Mouse (Mus musculus): Measurements from ENCODE around the gene Rft1. TPM values are rescaled to one million over a fixed set of nuclear protein-coding genes. Genes with fewer than 3 reads are reported as not detected.

The Rft1 gene
- total and polyA plus RNA-seq, 2 experiments from 2014 or later, result 9.6 to 12.3 TPM

DNA sequence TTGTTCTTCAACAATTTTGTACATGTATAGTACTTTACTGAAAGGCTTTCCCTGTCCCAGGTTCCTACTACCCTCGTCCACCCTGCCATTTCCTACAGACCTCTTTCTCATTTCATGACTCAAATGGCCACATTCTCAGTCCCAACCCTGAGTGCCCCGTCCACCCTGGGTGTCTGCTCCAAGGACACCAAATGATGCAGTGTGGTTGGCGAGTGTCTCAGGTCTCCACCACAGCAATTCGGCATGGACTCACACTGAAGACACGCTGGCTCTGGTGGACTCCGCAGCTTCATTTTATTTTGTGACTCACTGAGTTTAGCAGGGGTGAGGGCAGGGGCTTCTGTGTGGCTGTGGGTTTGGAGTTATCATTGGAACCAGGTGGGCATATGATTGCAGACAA lies 16.0 kb downstream of the Rft1 start:
- no peaks in the 10 kb centered on the region for H3K4me1 ChIP-seq (ENCODE audit: insufficient read depth, low read length)
- TF ChIP-seq CTCF (IDR thresholded peaks at IDR 0.05), result no peak
- H3K4me3 ChIP-seq (ENCODE audit: low read depth, low read length), result no peak overlapping the region
- no peak for DNase-seq (ENCODE audit: low spot score)
- 91% methylated on average over 6 of the region's 6 CpGs for WGBS
- no peak overlapping the region for H3K9ac ChIP-seq (replicated peaks; ENCODE audit: low read length, poor library complexity, severe bottlenecking)
- no peak overlapping the region for H3K27ac ChIP-seq (ENCODE audit: low read depth, low read length)
- H3K4me2 ChIP-seq (ENCODE audit: low read depth, low read length, poor library complexity, severe bottlenecking), result no peak overlapping the region
- ATAC-seq (ENCODE audit: low FRiP score), result no peak
- H3K27me3 ChIP-seq (ENCODE audit: insufficient read depth, low read length), result no peaks in the 10 kb centered on the region
- no peaks in the 10 kb centered on the region for H3K9me3 ChIP-seq (ENCODE audit: low read length)
- peaks cover 28% of the 10 kb centered on the region; the same call in 1 of the 2 replicates for H3K36me3 ChIP-seq (ENCODE audit: insufficient read depth, low read length)

GRCm38 (mm10) chr14:30671095-30671985 lies 17.2 kb downstream of the Rft1 start:
- no peaks in the 10 kb centered on the region for H3K27me3 ChIP-seq (ENCODE audit: insufficient read depth, low read length)
- H3K4me2 ChIP-seq (ENCODE audit: low read depth, low read length, poor library complexity, severe bottlenecking), result no peak overlapping the region
- peaks cover 20% of the 10 kb centered on the region; the same call in 1 of the 2 replicates for H3K36me3 ChIP-seq (ENCODE audit: insufficient read depth, low read length)
- DNase-seq (ENCODE audit: low spot score) (peak; percentile 22), ATAC-seq (ENCODE audit: low FRiP score) (peak; percentile 41; the same call in 1 of the 2 replicates)
- 72% methylated on average over 14 of the region's 15 CpGs for WGBS
- no peak overlapping the region for H3K27ac ChIP-seq (ENCODE audit: low read depth, low read length)
- no peaks in the 10 kb centered on the region for H3K4me1 ChIP-seq (ENCODE audit: insufficient read depth, low read length)
- H3K9ac ChIP-seq (replicated peaks; ENCODE audit: low read length, poor library complexity, severe bottlenecking), result no peak overlapping the region
- no peak overlapping the region for H3K4me3 ChIP-seq (ENCODE audit: low read depth, low read length)
- no peak for TF ChIP-seq CTCF (IDR thresholded peaks at IDR 0.05)
- no peaks in the 10 kb centered on the region for H3K9me3 ChIP-seq (ENCODE audit: low read length)

- no peaks in the 10 kb centered on the region for H3K4me1 ChIP-seq (ENCODE audit: insufficient read depth, low read length)
- no peaks in the 10 kb centered on the region for H3K9me3 ChIP-seq (ENCODE audit: low read length)
- H3K27me3 ChIP-seq (ENCODE audit: insufficient read depth, low read length), result no peaks in the 10 kb centered on the region
- no peak overlapping the region for H3K9ac ChIP-seq (replicated peaks; ENCODE audit: low read length, poor library complexity, severe bottlenecking)
- H3K36me3 ChIP-seq (ENCODE audit: insufficient read depth, low read length), result peaks cover 21% of the 10 kb centered on the region; the same call in 1 of the 2 replicates
- ATAC-seq (ENCODE audit: low FRiP score), result peak; percentile 88
- no peak overlapping the region for H3K4me3 ChIP-seq (ENCODE audit: low read depth, low read length)
- H3K4me2 ChIP-seq (ENCODE audit: low read depth, low read length, poor library complexity, severe bottlenecking), result no peak overlapping the region
- WGBS, result 9% methylated on average over 3 of the region's 3 CpGs
- TF ChIP-seq CTCF (IDR thresholded peaks at IDR 0.05), result peak; percentile 96
- no peak overlapping the region for H3K27ac ChIP-seq (ENCODE audit: low read depth, low read length)
- DNase-seq (ENCODE audit: low spot score), result peak; percentile 93
Measured at GRCm38 (mm10) chr14:30671986-30672312, 17.8 kb downstream of the Rft1 start.

DNA sequence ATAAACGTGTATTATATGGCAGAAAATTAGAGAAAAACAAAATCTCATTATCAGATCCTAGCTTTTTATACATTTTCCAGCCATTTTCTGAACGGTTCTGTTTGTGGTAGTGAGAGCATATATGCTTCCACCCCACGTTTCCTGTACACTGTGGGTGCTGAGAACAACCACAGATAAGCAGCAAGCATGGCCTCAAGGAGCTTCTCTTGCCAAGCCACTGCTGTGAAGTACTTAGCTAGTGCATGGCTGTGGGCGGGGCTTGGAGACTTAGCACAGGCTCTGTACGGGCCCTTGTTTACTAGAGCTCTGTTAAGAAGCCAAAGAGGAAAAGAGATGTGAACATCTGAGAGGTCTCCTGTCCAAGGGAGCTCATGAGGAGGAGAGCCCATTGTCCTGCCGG lies 20.8 kb downstream of the Rft1 start:
- ATAC-seq (ENCODE audit: low FRiP score) (no peak), DNase-seq (ENCODE audit: low spot score) (no peak)
- Histone ChIP-seq H3K4me3 (ENCODE audit: low read depth, low read length) (no peak overlapping the region), H3K27me3 (ENCODE audit: insufficient read depth, low read length) (no peaks in the 10 kb centered on the region), H3K9ac (replicated peaks; ENCODE audit: low read length, poor library complexity, severe bottlenecking) (no peak overlapping the region), H3K27ac (ENCODE audit: low read depth, low read length) (no peak overlapping the region), H3K4me2 (ENCODE audit: low read depth, low read length, poor library complexity, severe bottlenecking) (no peak overlapping the region), H3K4me1 (ENCODE audit: insufficient read depth, low read length) (no peaks in the 10 kb centered on the region), H3K36me3 (ENCODE audit: insufficient read depth, low read length) (peaks cover 21% of the 10 kb centered on the region), H3K9me3 (ENCODE audit: low read length) (no peaks in the 10 kb centered on the region)
- WGBS, result 53% methylated on average over 6 of the region's 6 CpGs
- no peak for TF ChIP-seq CTCF (IDR thresholded peaks at IDR 0.05)

DNA sequence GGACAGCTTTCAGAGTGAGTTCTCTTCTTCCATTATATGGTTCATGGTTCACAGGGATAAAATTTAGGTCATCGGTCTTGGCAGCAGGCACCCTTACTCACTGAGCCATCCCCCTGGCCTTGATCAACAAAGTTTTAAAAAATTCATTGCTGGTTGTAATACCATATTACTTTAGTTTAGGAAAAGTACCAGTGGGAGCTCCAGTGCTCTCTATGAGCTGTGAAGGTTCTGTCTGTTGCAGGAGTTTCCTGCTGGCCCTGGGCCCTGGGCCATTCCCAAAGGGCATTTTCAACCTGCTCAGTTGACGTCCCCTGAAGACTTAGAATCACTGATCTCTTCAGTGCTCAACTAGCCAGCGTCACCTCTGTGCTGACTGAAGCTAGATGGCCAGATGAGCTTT lies 28.0 kb downstream of the Rft1 start:
- WGBS, result 95% methylated on average over 3 of the region's 3 CpGs
- DNase-seq (ENCODE audit: low spot score) (no peak), ATAC-seq (ENCODE audit: low FRiP score) (no peak)
- Histone ChIP-seq H3K36me3 (ENCODE audit: insufficient read depth, low read length) (peaks cover 31% of the 10 kb centered on the region), H3K4me2 (ENCODE audit: low read depth, low read length, poor library complexity, severe bottlenecking) (no peak overlapping the region), H3K27ac (ENCODE audit: low read depth, low read length) (no peak overlapping the region), H3K4me1 (ENCODE audit: insufficient read depth, low read length) (no peaks in the 10 kb centered on the region), H3K9me3 (ENCODE audit: low read length) (no peaks in the 10 kb centered on the region), H3K4me3 (ENCODE audit: low read depth, low read length) (no peak overlapping the region), H3K9ac (replicated peaks; ENCODE audit: low read length, poor library complexity, severe bottlenecking) (no peak overlapping the region), H3K27me3 (ENCODE audit: insufficient read depth, low read length) (no peaks in the 10 kb centered on the region)
- TF ChIP-seq CTCF (IDR thresholded peaks at IDR 0.05), result no peak

DNA sequence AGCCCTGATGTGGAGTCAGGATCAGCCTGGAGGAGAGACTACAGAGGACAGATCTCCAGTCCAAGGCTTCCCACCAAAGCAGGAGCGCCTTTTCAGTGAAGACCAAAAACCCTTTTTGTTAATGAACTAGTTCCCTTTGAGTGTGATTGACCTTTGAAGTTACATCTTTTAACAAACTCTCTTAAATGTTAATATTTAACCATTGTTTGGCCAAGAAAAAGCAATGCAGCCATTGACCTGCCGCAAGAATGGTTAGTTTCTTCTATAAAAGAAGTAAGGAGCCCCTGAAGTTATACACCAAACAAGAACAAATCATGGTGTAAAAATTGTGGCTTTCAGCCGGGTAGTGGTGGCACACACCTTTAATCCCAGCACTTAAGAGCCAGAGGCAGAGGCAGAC lies 36.5 kb downstream of the Rft1 start:
- H3K9ac ChIP-seq (replicated peaks; ENCODE audit: low read length, poor library complexity, severe bottlenecking), result no peak overlapping the region
- no peak overlapping the region for H3K4me2 ChIP-seq (ENCODE audit: low read depth, low read length, poor library complexity, severe bottlenecking)
- no peak overlapping the region for H3K27ac ChIP-seq (ENCODE audit: low read depth, low read length)
- H3K4me3 ChIP-seq (ENCODE audit: low read depth, low read length), result no peak overlapping the region
- DNase-seq (ENCODE audit: low spot score), result no peak
- peaks cover 14% of the 10 kb centered on the region for H3K36me3 ChIP-seq (ENCODE audit: insufficient read depth, low read length)
- no peaks in the 10 kb centered on the region for H3K9me3 ChIP-seq (ENCODE audit: low read length)
- H3K4me1 ChIP-seq (ENCODE audit: insufficient read depth, low read length), result no peaks in the 10 kb centered on the region
- no peaks in the 10 kb centered on the region for H3K27me3 ChIP-seq (ENCODE audit: insufficient read depth, low read length)
- 99% methylated on average over 3 of the region's 3 CpGs for WGBS
- no peak for ATAC-seq (ENCODE audit: low FRiP score)
- no peak for TF ChIP-seq CTCF (IDR thresholded peaks at IDR 0.05)
